Mouse (Mus musculus) hindbrain, embryonic 16.5 days (tissue): Measurements from ENCODE around the gene Ksr1. TPM values are rescaled to one million over a fixed set of nuclear protein-coding genes. Genes with fewer than 3 reads are reported as not detected.

Source experiments
- ATAC-seq: fragments of 200-750 bp; cut with Nextera tagmentation; 2 replicates; pipeline ENCODE4 v1.8.0; 2017; ENCODE audit warnings: moderate TSS enrichment, moderate library complexity
- H3K27ac ChIP-seq: fragments of 300-500 bp; sonication (generic); 2 replicates; pipeline ENCODE4 v1.5.1; 2014; ENCODE audit warnings: low read depth, mild to moderate bottlenecking, control low read depth, low read length, moderate library complexity
- H3K27me3 ChIP-seq: fragments of 300-500 bp; sonication (generic); replicated peaks from 2 replicates; pipeline ENCODE4 v1.6.1; 2014; ENCODE audit warnings: low read length; ENCODE audit not compliant: control insufficient read depth, insufficient read depth
- H3K36me3 ChIP-seq: fragments of 300-500 bp; sonication (generic); 2 replicates; pipeline ENCODE4 v1.6.1; 2014; ENCODE audit warnings: mild to moderate bottlenecking, low read length, moderate library complexity, mixed read lengths; ENCODE audit not compliant: control insufficient read depth, insufficient read depth
- H3K4me1 ChIP-seq: fragments of 300-500 bp; sonication (generic); 2 replicates; pipeline ENCODE4 v1.6.1; 2014; ENCODE audit warnings: low read depth, low read length; ENCODE audit not compliant: control insufficient read depth, insufficient read depth
- H3K4me2 ChIP-seq: fragments of 300-500 bp; sonication (generic); 2 replicates; pipeline ENCODE4 v1.6.1; 2014; ENCODE audit warnings: mild to moderate bottlenecking, low read length, control low read depth, moderate library complexity
- H3K4me3 ChIP-seq: fragments of 300-500 bp; sonication (generic); 2 replicates; pipeline ENCODE4 v1.5.1; 2014; ENCODE audit warnings: mild to moderate bottlenecking, low read length, control low read depth, moderate library complexity
- H3K9ac ChIP-seq: fragments of 300-500 bp; sonication (generic); 2 replicates; pipeline ENCODE4 v1.6.1; 2014; ENCODE audit warnings: low read depth, mild to moderate bottlenecking, control low read depth, low read length, moderate library complexity
- H3K9me3 ChIP-seq: fragments of 300-500 bp; sonication (generic); 2 replicates; pipeline ENCODE4 v1.6.1; 2014; ENCODE audit warnings: mild to moderate bottlenecking, low read length, moderate library complexity; ENCODE audit not compliant: control insufficient read depth
- WGBS: fragments of 180-500 bp; shearing (Covaris S2); extraction: QIAGEN DNeasy Blood & Tissue Kit; methylation state at CpG from one replicate; pipeline ENCODE4 v1.1.7; 2014; 5-methylcytosine and 5-hydroxymethylcytosine counted together
- polyA plus RNA-seq: library from polyadenylated mRNA; unstranded; fragments of >200 nt; fragmentation: Nextera tagmentation; extraction: Ambion mirVana; gene quantifications from 2 replicates; pipeline ENCODE4 v1.2.1, GENCODE M21; 2015

Gene Ksr1
- polyA plus RNA-seq, 1 experiment from 2014 or later = 4.4 TPM

DNA sequence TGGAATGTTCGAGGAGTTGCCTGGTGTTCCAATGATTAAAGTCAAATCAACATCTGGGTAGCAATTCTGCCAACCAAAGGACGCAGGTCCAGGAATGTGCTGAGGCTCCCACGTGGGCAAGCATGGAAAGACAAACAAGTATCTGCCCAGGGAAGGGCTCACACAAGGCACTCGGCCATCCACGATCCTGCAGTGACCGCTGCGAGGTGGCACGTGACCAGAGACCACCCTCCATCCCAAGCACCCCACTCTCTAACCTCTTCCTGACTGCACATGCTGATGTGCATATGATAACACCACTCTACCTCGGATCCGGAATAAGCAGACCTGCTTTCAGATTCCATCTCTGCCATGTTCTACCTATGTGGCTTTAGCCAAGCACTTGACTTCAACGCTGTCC, 38.3 kb downstream of the Ksr1 start:
- H3K9me3 ChIP-seq = no peaks in the 10 kb centered on the region
- H3K9ac ChIP-seq = no peak overlapping the region
- no peak for ATAC-seq
- H3K36me3 ChIP-seq = no peaks in the 10 kb centered on the region
- H3K4me1 ChIP-seq = no peaks in the 10 kb centered on the region; the same call in 1 of the 2 replicates
- no peak overlapping the region for H3K27ac ChIP-seq
- H3K4me3 ChIP-seq = no peak overlapping the region
- H3K27me3 ChIP-seq = no peaks in the 10 kb centered on the region
- no peak overlapping the region for H3K4me2 ChIP-seq
- WGBS = 92% methylated on average over 11 of the region's 11 CpGs

DNA sequence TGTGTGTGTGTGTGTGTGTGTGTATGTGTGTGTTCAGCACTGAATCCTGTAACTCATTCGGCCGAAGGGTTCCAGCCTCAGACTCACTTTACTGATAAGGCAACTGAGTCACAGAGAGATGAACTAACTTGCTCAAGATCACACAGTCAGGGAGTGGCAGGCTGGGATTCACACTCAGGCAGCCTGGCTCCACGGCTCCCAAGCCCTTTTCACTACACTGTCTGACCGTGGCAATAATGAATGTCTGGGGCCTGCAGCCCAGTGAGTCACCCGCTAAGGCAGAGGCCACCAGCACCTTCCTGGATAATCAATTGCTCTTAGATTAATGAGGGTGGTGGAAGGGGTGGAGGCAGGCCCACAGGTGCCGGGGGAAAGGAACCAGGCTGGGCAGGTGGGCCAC, 41.2 kb downstream of the Ksr1 start:
- Histone ChIP-seq H3K27ac (no peak overlapping the region), H3K4me1 (no peaks in the 10 kb centered on the region; the same call in 1 of the 2 replicates), H3K9me3 (no peaks in the 10 kb centered on the region), H3K4me3 (no peak overlapping the region), H3K27me3 (no peaks in the 10 kb centered on the region), H3K36me3 (no peaks in the 10 kb centered on the region), H3K9ac (no peak overlapping the region), H3K4me2 (no peak overlapping the region)
- 67% methylated on average over 6 of the region's 6 CpGs for WGBS
- ATAC-seq = no peak

DNA sequence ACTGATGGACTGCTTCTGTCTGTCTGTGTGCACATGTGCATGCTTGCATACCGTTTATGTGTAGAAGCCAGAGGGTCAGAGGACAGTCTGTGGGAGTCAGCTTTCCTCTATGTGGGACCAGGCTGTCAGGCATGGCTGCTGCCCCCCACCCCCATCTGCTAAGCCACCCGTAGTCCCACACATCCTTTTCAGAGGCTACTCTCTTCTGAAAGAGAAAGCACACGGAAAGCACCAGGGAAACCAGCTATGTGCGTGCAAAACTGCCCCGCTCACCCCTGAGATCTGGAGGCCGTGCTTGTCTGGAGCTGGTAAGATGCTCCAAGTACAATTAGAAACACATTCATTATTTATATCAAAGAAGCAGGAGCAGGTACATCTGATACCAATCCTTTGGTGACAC, 41.7 kb downstream of the Ksr1 start:
- WGBS = 72% methylated on average over 6 of the region's 6 CpGs

DNA sequence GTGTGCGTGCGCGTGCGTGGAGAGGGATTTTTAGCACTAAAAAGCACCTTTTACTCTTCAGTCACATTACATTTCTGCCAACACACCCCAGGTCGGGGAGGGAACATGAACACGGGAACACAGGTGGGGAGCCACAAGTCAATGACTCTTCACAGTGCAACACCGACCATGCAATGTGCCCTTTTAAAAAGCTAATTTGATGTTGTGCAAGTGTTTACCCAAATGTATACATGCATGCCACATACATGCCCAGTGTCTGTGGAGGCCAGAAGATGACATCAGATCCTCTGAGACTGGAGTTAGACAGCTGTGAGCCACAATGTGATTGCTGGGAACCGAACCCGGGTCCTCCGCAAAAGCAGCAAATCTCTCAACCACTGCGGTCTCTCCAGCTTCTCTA, 42.1 kb downstream of the Ksr1 start:
- no peak overlapping the region for H3K9ac ChIP-seq
- H3K9me3 ChIP-seq = no peaks in the 10 kb centered on the region
- no peak for ATAC-seq
- no peak overlapping the region for H3K4me2 ChIP-seq
- peaks cover 1% of the 10 kb centered on the region; the same call in 1 of the 2 replicates for H3K4me1 ChIP-seq
- no peak overlapping the region for H3K4me3 ChIP-seq
- WGBS = 90% methylated on average over 11 of the region's 11 CpGs
- H3K27ac ChIP-seq = no peak overlapping the region
- no peaks in the 10 kb centered on the region for H3K27me3 ChIP-seq
- no peaks in the 10 kb centered on the region for H3K36me3 ChIP-seq

More for the DNA sequence above, 41.7 kb downstream of the Ksr1 start:
- no peaks in the 10 kb centered on the region for H3K9me3 ChIP-seq
- no peak overlapping the region for H3K4me2 ChIP-seq
- no peak overlapping the region for H3K9ac ChIP-seq
- no peak for ATAC-seq
- H3K36me3 ChIP-seq = no peaks in the 10 kb centered on the region
- H3K27me3 ChIP-seq = no peaks in the 10 kb centered on the region
- H3K27ac ChIP-seq = no peak overlapping the region
- H3K4me3 ChIP-seq = no peak overlapping the region
- no peaks in the 10 kb centered on the region; the same call in 1 of the 2 replicates for H3K4me1 ChIP-seq

DNA sequence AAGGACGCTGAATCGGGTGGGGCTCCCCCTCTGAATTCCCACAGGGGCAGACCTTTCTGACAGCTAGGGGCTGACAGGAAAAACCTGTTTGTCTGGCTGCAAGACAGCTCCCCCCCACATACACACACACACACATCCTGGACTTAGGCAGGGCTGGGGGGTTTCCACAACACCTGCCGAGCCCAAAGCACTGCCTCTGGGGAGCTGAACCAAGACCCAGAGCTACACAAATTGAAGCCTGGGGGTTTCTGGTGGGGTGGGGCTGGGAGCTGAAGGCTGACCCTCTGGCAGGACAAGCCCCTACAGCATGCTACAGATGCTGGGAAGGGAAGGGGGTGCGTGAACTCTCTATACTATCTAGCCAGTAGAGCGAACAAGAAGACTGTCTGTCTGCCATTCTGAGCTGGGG, 42.7 kb downstream of the Ksr1 start:
- Histone ChIP-seq H3K9me3 (no peaks in the 10 kb centered on the region), H3K4me3 (no peak overlapping the region), H3K4me2 (no peak overlapping the region), H3K27me3 (no peaks in the 10 kb centered on the region), H3K9ac (no peak overlapping the region), H3K4me1 (peaks cover 8% of the 10 kb centered on the region; the same call in 1 of the 2 replicates), H3K27ac (no peak overlapping the region), H3K36me3 (no peaks in the 10 kb centered on the region)
- WGBS = 59% methylated on average over 5 of the region's 5 CpGs
- no peak for ATAC-seq

DNA sequence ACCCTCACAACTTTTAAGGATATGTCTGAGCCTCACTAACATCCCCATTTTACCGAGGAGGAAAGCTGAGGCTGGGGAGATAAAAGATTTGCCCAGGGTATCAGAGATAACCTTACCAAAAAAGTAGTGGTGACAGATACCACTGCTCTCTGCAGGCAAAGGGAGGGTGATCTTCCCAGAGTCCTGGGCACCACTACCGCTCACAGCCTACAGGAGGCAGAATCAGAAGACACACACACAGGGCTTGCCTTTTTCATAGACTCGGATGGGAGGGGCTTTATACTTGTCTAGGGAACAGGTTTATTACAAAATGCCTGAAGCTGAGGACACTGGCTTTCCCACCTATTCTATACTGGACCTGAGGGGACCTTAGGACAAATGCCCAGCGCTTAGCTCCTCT, 43.9 kb downstream of the Ksr1 start:
- Histone ChIP-seq H3K4me2 (no peak overlapping the region), H3K4me1 (peaks cover 8% of the 10 kb centered on the region; the same call in 1 of the 2 replicates), H3K27me3 (no peaks in the 10 kb centered on the region), H3K4me3 (no peak overlapping the region), H3K36me3 (no peaks in the 10 kb centered on the region), H3K9me3 (no peaks in the 10 kb centered on the region), H3K27ac (no peak overlapping the region), H3K9ac (no peak overlapping the region)
- 82% methylated on average over 4 of the region's 4 CpGs for WGBS
- ATAC-seq = no peak

DNA sequence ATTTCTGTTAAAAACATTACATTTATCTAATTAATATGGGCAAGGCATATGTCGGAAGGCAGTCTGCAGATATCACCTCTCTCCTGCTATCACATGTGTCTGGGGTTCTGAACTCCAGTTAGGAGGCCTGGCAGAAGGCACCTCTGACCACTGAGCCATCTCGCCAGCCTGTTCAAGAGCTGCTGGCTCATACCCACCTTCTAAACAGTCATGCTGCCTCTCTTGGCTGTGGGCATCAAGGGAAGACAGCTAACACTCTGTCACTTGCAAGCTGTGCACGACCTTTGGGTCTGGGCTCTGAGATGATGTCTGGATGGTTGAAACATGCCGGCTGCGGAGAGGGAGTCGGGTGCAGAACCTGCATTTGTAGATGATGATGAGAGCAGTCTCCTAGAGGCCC, 44.6 kb downstream of the Ksr1 start:
- Histone ChIP-seq H3K36me3 (no peaks in the 10 kb centered on the region), H3K27me3 (no peaks in the 10 kb centered on the region), H3K27ac (no peak overlapping the region), H3K4me2 (no peak overlapping the region), H3K9ac (no peak overlapping the region), H3K9me3 (no peaks in the 10 kb centered on the region), H3K4me1 (peaks cover 8% of the 10 kb centered on the region; the same call in 1 of the 2 replicates), H3K4me3 (no peak overlapping the region)
- WGBS = 92% methylated on average over 6 of the region's 6 CpGs
- ATAC-seq = no peak

DNA sequence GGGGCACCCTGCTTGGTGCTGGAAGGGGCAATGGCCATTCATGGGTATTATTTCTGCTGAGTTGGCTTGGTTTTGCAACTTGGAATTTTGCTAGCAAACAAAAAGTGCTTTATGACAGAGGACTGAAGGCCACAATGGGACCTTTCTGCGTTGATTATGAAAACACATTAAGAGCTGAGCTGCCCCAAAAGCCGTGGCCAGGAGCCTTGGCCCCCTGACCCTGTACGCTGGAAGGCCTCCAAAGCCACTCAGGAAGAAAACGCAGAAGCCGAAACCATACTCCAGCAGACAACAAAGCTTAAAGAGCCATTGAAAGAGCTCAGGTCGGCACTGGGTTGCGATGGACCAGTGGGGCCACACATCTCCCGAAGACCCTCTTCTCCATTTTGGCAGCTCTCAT, 47.2 kb downstream of the Ksr1 start:
- ATAC-seq = no peak
- no peaks in the 10 kb centered on the region for H3K9me3 ChIP-seq
- H3K27me3 ChIP-seq = no peaks in the 10 kb centered on the region
- H3K27ac ChIP-seq = no peak overlapping the region
- H3K36me3 ChIP-seq = no peaks in the 10 kb centered on the region
- H3K9ac ChIP-seq = no peak overlapping the region
- peaks cover 23% of the 10 kb centered on the region for H3K4me1 ChIP-seq
- H3K4me2 ChIP-seq = no peak overlapping the region
- no peak overlapping the region for H3K4me3 ChIP-seq
- WGBS = 36% methylated on average over 8 of the region's 8 CpGs

DNA sequence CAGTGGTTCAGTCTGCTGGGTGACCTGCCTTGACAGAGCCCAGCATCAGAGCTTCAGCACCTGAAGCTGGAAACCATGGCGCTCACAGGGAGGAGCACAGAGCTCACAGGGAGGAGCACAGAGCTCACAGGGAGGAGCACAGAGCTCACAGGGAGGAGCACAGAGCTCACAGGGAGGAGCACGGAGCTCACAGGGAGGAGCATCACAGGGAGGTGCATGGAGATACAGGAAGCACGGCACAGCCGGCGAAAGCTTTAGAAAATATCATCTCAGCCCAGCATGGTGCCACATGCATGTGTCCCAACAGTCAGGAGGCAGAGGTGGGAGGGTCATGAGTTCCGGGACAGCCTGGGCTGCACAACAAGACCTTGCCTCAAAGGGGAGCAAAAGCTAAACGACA, 48.5 kb downstream of the Ksr1 start:
- Histone ChIP-seq H3K27ac (no peak overlapping the region), H3K4me3 (no peak overlapping the region), H3K9me3 (no peaks in the 10 kb centered on the region), H3K9ac (no peak overlapping the region), H3K4me1 (peaks cover 23% of the 10 kb centered on the region), H3K27me3 (no peaks in the 10 kb centered on the region), H3K36me3 (no peaks in the 10 kb centered on the region), H3K4me2 (no peak overlapping the region)
- whole genome bisulfite sequencing = 84% methylated on average over 7 of the region's 7 CpGs
- no peak for ATAC-seq

DNA sequence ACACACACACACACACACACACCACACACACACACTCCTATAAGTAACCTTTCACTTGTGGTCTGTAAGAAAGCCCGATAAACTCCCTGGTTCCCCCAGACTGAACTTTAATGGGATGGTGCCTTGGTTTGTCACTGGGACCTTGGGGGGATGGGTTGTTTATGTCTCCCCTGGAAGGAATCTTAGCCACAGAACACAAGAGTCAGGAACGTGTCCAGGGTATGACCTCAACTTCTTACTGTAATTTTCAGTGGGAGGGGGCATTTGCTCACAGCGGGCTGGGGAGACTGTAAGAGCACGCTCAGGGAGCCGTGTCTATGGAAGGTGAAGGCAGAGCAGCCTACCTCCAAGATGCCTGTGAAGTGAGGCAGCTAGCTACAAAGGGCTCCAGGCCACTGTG, 49.5 kb downstream of the Ksr1 start:
- Histone ChIP-seq H3K9me3 (no peaks in the 10 kb centered on the region), H3K4me2 (no peak overlapping the region), H3K27me3 (no peaks in the 10 kb centered on the region), H3K9ac (no peak overlapping the region), H3K4me3 (no peak overlapping the region), H3K27ac (no peak overlapping the region), H3K36me3 (no peaks in the 10 kb centered on the region), H3K4me1 (peaks cover 23% of the 10 kb centered on the region)
- ATAC-seq = no peak
- WGBS = 80% methylated on average over 5 of the region's 5 CpGs
